Mouse (Mus musculus): ENCODE data around the gene Triml1.

Gene Triml1

DNA sequence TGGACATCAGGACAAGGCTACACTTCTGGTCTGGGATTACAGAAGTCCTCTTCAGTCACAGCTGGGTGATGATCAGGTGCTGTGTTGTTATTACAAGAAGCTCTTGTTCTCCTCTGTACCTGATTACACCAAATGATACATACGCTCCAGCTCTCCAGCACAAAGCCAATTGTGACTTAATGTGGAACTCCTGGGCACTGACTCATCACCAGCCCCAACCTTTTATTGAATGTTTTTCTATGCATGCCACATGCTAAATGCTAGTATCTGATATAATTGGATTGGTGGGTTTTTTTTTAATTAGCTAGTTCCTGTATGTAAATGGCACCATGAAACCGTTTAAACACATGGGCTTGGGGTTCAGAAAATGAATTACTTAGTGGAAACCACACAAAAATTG lies at the start of gene Triml1:
Gene Triml1, minus strand, starts transcription at position 101 of the 400 bp plus-strand sequence.
- DNase-seq (ENCODE audit: low read depth, low spot score): no peak

DNA sequence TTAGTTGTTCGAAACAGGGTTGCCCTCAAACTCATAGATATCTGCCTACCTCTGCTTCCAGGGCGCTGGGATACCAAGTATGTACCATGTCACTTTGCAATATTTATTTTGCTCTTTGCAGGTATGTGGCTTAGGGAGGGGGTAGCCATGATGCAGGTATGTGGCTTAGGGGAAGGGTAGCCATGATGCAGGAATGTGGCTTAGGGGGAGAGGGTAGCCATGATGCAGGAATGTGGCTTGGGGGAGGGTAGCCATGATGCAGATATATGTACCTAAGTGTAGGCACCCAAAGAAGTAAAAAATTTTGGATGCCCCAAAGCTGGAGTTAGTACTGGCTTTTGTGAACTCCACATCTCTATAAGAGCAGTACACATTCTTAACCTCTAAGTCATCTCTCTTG lies 41.0 kb upstream of the Triml1 start:
- DNase-seq (ENCODE audit: low read depth, low spot score): no peak

GRCm38 (mm10) chr8:43180054-43180690 lies 38.9 kb upstream of the Triml1 start, which contains the start of gene Triml2:
Gene Triml2 (plus strand): TSS chr8:43180541.
- no peak for DNase-seq (ENCODE audit: low read depth, low spot score)

GRCm38 (mm10) chr8:43179189-43179588 lies 37.9 kb upstream of the Triml1 start:
- no peak for DNase-seq (ENCODE audit: low read depth, low spot score)

DNA sequence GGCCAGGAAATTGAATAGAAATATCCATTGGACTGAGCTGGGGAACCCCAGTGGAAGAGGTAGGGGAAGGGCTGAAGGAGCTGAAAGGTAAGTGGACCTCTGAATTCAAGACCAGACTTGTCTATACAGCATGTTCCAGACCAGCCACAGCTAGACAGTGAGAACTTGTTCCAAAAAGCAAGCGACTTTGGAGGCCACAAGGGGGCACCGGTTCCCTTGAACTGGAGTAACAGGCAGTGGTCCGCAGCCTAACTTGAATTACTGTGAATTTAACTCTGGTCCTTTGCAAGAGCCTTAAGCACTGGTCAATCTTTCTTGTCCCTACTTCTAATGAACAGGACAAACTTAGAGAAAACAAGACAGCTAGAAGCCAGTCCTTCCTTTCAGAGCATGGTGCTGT lies 37.0 kb upstream of the Triml1 start:
- no peak for DNase-seq (ENCODE audit: low read depth, low spot score)

GRCm38 (mm10) chr8:43176766-43177486 lies 35.6 kb upstream of the Triml1 start:
- DNase-seq (ENCODE audit: low read depth, low spot score): no peak

GRCm38 (mm10) chr8:43169249-43169755 lies 28.0 kb upstream of the Triml1 start:
- DNase-seq (ENCODE audit: low read depth, low spot score): no peak

DNA sequence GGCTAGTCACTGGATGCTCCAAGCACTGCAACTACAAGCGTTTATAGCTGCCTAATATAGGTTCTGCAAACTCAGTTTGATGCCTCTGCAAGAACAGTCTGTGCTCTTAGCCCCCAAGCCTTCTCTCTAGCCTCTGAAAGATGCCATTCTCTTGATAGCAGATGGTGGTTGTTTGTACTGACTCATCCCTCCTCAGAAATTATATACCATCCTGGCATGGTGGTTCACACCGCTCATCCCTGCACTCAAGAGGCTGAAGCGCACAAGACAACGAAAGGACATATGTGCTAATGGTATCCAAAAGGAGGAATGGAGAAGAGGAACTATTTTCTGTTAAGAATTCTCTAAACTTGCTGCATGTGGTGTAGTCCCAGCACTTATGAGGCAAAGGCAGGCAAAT lies 26.8 kb upstream of the Triml1 start:
- DNase-seq (ENCODE audit: low read depth, low spot score): no peak

DNA sequence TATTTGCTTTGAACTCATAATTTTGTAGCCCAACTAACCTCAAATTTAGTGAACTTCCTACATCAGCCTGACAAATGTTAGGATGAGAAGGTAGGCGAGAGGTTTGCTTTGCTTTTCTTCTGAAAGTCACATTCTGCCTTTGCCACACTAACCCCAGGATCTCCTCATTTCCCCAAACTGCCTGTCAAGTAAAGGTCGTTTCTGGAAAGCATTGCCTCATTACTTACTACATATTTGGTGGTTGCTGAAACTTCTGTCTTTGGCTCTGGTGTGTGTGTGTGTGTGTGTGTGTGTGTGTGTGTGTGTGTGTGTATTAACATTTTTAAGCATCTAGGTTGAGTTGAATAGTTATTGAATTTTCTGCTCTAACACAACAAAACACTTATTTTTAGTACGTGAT lies 23.2 kb upstream of the Triml1 start:
- no peak for DNase-seq (ENCODE audit: low read depth, low spot score)

- no peak for DNase-seq (ENCODE audit: low read depth, low spot score)
Observed at GRCm38 (mm10) chr8:43163255-43163654, 22.0 kb upstream of the Triml1 start.

- no peak for DNase-seq (ENCODE audit: low read depth, low spot score)
Observed at GRCm38 (mm10) chr8:43149307-43149706, 8.0 kb upstream of the Triml1 start.

GRCm38 (mm10) chr8:43111205-43111827 lies 30.0 kb downstream of the Triml1 start:
- DNase-seq (ENCODE audit: low read depth, low spot score): no peak

Data from brain, embryonic 18.5 days (tissue).